Mouse (Mus musculus) cerebellum, adult 8-10 months (tissue): Measurements from ENCODE around the gene Vmn2r85.
"Not testable (repeated sequence)": the region's sequence is repeated elsewhere in the genome, so short reads cannot be mapped to it uniquely, and the experiment has no call there.

Source experiments
- DNase-seq: peaks from one replicate; pipeline ENCODE4 v3.0.0; 2022

Gene Vmn2r85

GRCm38 (mm10) chr10:130429603-130430002, at the start of gene Vmn2r85:
Gene Vmn2r85 (minus strand): TSS chr10:130429703.
- DNase-seq: not testable (repeated sequence)

DNA sequence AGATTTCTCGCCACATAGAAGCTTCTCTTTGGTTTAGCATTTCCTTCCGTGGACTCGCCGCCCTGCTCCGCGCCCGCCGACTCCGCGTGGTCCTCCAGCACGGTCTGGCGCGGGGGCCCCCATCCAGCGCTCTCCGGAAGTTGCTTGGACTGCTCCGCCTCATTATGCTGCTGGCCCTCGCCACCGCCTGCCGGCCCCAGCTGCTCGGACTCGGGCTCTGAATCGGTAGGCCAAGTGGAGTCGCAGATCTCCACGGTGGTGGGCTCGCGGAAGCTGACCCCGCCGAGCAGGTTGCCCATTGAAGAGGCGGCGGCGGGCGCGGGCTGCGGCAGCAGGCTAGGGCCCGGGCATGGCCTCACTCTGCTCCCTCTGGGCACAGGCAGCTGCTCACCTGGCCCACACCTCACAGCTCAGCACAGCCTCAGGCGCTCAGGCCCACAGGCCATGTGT, 40.8 kb upstream of the Vmn2r85 start:
- no peak for DNase-seq

DNA sequence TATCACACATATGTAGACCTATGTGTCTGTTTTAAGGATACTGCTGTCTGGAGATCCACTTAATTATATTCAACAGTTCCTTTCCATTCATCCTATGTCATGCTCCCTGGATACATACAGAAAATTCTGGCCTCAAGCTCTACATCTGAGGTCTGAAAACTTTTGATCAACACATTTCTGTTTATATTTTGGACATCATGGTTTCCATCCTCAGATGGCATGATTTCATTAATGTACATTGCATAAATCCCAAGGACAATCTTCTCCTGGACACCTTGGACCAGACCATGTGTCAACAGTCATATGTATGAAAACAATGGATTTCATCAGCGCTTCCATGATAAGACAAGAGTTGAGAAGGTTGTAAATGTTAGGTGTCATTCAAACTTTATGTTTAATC, 26.4 kb upstream of the Vmn2r85 start, which contains the start of gene Vmn2r86:
TSS of gene Vmn2r86 (minus strand) at position 101 of the 400 bp plus-strand sequence.
- DNase-seq: not testable (repeated sequence)

DNA sequence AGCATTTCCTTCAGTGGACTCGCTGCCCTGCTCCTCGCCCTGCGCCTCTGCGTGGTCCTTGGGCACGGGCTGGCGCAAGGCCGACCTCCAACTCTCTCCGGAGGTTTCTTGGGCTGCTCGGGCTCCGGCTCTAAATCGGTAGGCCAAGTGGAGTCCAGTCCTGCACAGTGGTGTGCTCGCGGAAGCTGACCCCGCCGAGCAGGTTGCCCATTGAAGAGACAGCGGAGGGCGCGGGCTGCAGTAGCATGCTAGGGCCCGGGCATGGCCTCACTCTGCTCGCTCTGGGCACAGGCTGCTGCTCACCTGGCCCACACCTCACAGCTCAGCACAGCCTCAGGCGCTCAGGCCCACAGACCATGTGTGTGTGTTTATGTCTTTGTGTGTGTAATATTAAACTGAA, 15.3 kb upstream of the Vmn2r85 start:
- no peak for DNase-seq

DNA sequence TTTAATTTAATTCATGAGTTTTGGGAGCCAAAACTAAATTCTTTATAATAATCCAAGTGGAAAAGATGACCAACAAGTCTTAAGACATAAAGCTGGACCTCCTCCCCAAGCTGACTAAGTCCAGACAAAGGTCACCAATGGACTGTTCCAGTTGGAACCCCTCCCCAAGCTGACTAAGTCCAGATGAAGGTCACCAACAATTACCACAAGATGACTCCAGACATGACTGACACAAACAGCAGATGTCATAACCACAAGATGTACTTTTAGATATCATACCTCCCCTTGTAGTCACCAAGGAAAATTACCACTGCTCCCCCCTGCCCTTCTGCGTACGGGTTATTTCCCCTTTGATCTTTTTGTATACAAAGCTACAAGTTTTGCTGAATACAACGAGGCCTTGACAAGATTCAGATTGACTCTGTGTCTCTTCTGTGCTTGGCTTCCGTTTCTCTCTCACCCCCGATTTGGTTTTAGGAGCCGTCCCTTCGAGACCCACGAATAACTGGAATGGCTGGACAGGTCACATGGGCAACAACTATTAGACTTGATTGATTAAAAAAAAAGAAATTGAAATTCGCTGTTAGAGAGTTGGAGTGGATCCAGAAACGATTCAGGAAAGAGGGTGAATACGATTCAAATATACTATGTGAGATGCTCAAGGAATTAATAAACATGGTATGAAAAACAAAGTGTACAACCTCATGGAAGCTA, 4.8 kb upstream of the Vmn2r85 start:
- not testable (repeated sequence) for DNase-seq

- DNase-seq: not testable (repeated sequence)
Observed at GRCm38 (mm10) chr10:130422368-130422767, 7.1 kb downstream of the Vmn2r85 start.

DNA sequence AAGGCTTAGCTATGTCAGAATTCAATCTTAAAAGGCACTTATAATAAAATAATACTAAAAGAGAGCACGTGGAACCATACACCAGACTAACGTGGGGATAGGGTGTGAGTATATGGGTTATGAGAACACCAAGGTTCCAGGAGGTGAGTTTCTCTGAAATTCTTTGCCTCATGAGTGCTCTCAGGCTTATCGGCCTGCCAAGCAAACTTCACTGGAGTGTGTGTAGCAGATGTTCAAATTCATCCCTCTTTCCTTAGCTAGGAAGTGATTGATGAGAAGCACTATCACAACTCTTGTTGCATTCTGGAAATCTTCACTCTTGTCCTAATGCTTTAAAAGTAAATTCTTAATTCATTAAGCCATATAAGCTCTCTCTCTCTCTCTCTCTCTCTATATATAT, 9.1 kb downstream of the Vmn2r85 start:
- DNase-seq: no peak

DNA sequence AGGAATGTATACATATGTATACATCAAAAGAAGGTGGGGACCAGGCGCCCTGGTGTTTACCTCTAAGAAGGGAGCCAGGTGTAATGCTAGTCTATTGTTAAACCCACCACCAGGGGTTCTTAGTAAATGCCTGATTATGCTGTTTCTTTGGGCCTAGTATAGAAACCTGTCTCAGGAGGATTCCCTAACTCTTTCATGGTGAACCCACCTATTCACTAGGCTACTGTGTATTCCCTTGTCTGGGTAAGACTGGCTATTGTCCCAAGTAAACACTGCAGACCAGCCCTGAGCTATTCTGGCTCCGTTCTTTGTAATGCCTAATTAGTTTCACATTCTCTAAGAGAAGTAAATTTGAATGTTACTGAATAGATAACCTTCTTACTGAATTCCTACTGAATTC, 9.5 kb downstream of the Vmn2r85 start:
- DNase-seq: not testable (repeated sequence)

GRCm38 (mm10) chr10:130416352-130416751, 13.2 kb downstream of the Vmn2r85 start:
- DNase-seq: not testable (repeated sequence)

DNA sequence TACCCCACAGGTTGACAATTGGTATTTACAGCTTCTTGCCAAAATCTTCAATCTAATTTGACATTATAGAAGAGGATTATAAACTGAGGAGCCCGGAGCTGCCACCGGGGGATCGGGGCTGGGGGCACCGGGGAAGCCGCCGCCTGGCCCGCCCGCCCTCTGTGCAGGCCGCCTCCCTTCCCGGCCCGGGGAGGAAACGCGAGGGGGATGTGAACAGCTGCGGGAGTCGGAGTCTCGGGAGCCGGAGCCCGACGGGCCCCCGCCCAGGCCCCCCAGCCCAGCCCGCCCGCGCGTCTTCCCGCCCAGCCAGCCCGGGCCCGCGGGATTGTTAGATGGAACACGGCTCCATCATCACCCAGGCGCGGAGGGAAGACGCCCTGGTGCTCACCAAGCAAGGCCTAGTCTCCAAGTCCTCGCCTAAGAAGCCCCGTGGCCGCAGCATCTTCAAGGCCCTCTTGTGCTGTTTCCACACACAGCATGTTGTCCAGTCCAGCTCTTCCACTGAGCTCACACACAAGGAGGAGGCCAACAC, 17.3 kb downstream of the Vmn2r85 start:
- DNase-seq: not testable (repeated sequence)

DNA sequence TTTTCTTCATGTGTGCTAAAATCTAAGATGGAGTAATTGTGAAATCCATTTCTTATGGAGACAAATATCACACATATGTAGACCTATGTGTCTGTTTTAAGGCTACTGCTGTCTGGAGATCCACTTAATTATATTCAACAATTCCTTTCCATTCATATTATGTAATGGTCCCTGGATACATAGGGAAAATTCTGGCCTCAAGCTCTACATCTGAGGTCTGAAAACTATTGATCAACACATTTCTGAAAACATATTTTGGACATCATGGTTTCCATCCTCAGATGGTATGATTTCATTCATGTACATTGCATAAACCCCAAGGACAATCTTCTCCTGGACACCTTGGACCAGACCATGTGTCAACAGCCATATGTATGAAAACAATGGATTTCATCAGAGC, 35.3 kb downstream of the Vmn2r85 start, which contains the start of gene Vmn2r84:
TSS of gene Vmn2r84 (minus strand) at position 101 of the 400 bp plus-strand sequence.
- DNase-seq: no peak

DNA sequence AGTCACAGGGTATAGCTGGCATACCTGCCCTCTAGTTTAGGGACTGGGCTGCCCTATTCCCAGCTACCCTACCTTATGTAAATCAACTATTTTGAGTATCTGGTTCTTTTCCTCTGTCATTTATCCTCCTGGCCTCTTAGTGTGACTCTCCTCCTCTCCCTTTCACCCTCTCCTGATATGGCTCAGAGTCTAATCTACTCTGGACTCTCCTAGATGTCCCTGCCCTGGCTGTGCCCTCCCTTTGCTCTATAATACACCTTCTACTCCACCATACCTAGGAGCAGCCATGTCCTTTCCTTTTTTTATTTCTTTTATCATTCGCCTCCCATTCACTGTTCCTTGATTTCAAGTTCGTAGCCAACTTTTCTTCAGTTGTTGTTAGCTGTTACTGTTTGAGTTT, 54.4 kb downstream of the Vmn2r85 start:
- no peak for DNase-seq

DNA sequence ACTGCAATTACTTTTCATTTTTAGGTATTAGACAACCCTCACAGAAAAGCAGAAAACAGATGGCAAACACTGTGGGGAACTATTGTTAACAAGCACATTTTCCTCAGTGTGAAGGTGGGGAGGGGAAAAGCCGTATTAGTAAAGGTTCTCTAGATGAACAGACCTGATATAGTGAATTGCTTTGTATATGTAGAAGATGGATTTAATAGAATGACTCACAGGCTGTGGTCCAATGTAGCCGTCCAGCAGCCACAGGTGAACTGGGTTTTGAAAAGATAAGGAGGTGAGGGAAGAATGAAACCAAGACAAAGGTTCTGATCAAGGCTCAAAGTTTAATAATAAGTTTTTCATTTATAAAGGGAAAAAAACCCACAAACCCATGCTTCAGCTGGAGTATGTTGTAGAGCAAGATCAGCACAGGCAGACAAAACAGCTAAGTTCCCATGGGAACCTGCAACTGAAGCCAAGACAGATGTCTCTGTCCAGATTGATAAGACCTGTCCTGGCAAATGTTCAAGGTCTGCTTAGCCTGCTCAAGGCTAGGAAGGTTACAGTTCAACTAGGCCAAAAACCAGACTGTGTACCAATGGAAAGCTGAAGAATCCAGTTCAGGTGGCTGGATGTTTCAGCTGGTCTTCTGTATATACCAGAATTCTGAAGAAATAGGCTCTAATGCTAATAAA, 56.9 kb downstream of the Vmn2r85 start:
- DNase-seq: no peak

DNA sequence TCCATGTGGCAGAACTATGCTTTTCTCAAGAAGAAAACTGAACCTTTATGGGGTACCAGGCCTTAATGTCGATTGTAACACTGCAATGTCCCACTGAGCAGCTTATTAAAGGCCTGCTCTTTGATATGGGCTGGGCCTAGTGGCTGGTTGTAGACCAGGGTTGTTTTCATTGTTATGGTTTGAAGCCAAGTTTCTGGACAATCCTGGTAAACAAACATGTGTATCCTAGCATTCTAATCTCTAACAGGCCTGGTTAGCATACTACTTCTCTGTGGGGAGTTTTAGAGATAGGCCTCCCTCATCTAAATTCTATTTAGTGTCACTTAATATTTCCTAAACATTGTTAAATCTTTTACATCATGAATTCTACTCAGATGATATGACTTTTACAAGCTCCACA, 57.9 kb downstream of the Vmn2r85 start:
- DNase-seq: no peak

GRCm38 (mm10) chr10:130370005-130370682, 59.4 kb downstream of the Vmn2r85 start:
- no peak for DNase-seq

DNA sequence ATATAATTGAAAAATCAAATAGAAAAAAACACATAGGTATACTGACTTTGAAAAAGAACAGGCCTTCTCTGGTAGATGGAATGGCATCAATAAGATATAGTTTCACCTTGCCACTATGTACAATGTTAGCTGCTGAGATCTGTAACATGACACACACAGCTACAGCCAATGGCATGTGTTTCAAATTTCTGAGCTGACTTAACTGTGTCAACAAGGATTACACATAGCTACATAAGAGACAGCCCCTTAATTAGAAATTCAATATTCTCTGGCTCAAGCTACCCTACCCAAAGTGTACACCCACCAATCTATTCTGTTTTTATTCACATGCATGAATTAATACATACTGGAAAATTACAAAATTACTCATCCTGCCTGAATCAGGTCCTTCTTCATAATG, 61.1 kb downstream of the Vmn2r85 start:
- no peak for DNase-seq

GRCm38 (mm10) chr10:130364766-130365165, 64.7 kb downstream of the Vmn2r85 start:
- DNase-seq: no peak
